Mouse (Mus musculus) CH12.LX (cell line): ENCODE measurements around the gene Gm43552. TPM values are rescaled to one million over a fixed set of nuclear protein-coding genes. Genes with fewer than 3 reads are reported as not detected.
"Not testable (repeated sequence)": the region's sequence is repeated elsewhere in the genome, so short reads cannot be mapped to it uniquely, and the experiment has no call there.

Source experiments
- DNase-seq: peaks from one replicate; pipeline ENCODE4 v3.0.0-alpha.2; 2013; ENCODE audit errors: extremely low read depth
- H3K27ac ChIP-seq: 2 replicates; pipeline ENCODE4 v1.5.1; 2012; ENCODE audit warnings: low read depth, mild to moderate bottlenecking, control low read depth, moderate library complexity; ENCODE audit not compliant: insufficient read depth
- H3K27me3 ChIP-seq: replicated peaks from 2 replicates; pipeline ENCODE3; 2012; ENCODE audit warnings: inconsistent platforms
- H3K36me3 ChIP-seq, 2 experiments: replicated peaks in 1 of 2; 2 replicates each; pipeline versions ENCODE3 to v1.6.1; 2012; ENCODE audit warnings: inconsistent platforms in 1 of 2, low read length in 1 of 2, mild to moderate bottlenecking in 1 of 2, mixed read lengths in 1 of 2, moderate library complexity in 1 of 2; ENCODE audit not compliant: control insufficient read depth in 1 of 2, insufficient read depth in 1 of 2
- H3K4me1 ChIP-seq, 2 experiments: 2 replicates each; pipeline ENCODE4 v1.6.1; 2012; ENCODE audit warnings: inconsistent platforms in 1 of 2, moderate library complexity in 1 of 2; ENCODE audit not compliant: insufficient read depth in 2 of 2, control insufficient read depth in 1 of 2
- H3K4me2 ChIP-seq: 2 replicates; pipeline ENCODE4 v1.6.1; 2012; ENCODE audit warnings: low read depth, mild to moderate bottlenecking, control low read depth; ENCODE audit not compliant: poor library complexity, insufficient read depth, severe bottlenecking
- H3K4me3 ChIP-seq, 3 experiments: fragments of 150-350 bp in 1 of 3; sonication (generic) in 1 of 3; replicated peaks in 1 of 3; 2 replicates each; pipeline versions ENCODE3 to v1.5.1; 2011 to 2012; ENCODE audit warnings: low read depth in 2 of 3, low read length in 2 of 3, mild to moderate bottlenecking in 2 of 3, moderate library complexity in 2 of 3, control low read depth in 1 of 3, improper control_type of control experiment in 1 of 3, inconsistent platforms in 1 of 3, mixed read lengths in 1 of 3; ENCODE audit not compliant: poor library complexity in 1 of 3
- H3K79me2 ChIP-seq: replicated peaks from 2 replicates; pipeline ENCODE4 v1.6.1; 2012; ENCODE audit warnings: mild to moderate bottlenecking, moderate library complexity; ENCODE audit not compliant: control insufficient read depth, poor library complexity, insufficient read depth, severe bottlenecking; ENCODE audit errors: extremely low read depth
- H3K9ac ChIP-seq: 2 replicates; pipeline ENCODE4 v1.6.1; 2012; ENCODE audit warnings: low read depth, mild to moderate bottlenecking, control low read depth, moderate library complexity; ENCODE audit not compliant: insufficient read depth
- H3K9me3 ChIP-seq: replicated peaks from 2 replicates; pipeline ENCODE3; 2012; ENCODE audit warnings: low read length, inconsistent platforms, mixed read lengths
- BHLHE40 ChIP-seq: IDR thresholded peaks from 2 replicates; pipeline ENCODE4 v1.6.1; 2011; ENCODE audit warnings: mild to moderate bottlenecking, low read depth, low read length, improper control_type of control experiment
- CHD1 ChIP-seq: IDR thresholded peaks from 2 replicates; pipeline ENCODE4 v1.6.1; 2012; ENCODE audit warnings: low read depth, low read length, improper control_type of control experiment, inconsistent platforms
- CHD2 ChIP-seq: IDR thresholded peaks from 2 replicates; pipeline ENCODE4 v1.6.1; 2011; ENCODE audit warnings: low read length, improper control_type of control experiment
- CTCF ChIP-seq, 2 experiments: IDR thresholded peaks in 1 of 2; conservative IDR thresholded peaks in 1 of 2; 2 replicates each; pipeline ENCODE4 v1.5.1; 2011 to 2012; ENCODE audit warnings: low read depth in 2 of 2, low read length in 2 of 2, improper control_type of control experiment in 1 of 2, inconsistent platforms in 1 of 2, mild to moderate bottlenecking in 1 of 2, moderate library complexity in 1 of 2
- ELF1 ChIP-seq: IDR thresholded peaks from 2 replicates; pipeline ENCODE4 v1.6.1; 2014; ENCODE audit warnings: low read depth, mild to moderate bottlenecking, inconsistent platforms, low read length, improper control_type of control experiment
- ETS1 ChIP-seq: conservative IDR thresholded peaks from 2 replicates; pipeline ENCODE4 v1.6.1; 2012; ENCODE audit warnings: low read depth, mild to moderate bottlenecking, inconsistent platforms, low read length, improper control_type of control experiment, moderate library complexity
- HCFC1 ChIP-seq: IDR thresholded peaks from 2 replicates; pipeline ENCODE4 v1.6.1; 2012; ENCODE audit warnings: low read depth, mild to moderate bottlenecking, inconsistent platforms, low read length, improper control_type of control experiment
- JUND ChIP-seq: conservative IDR thresholded peaks from 2 replicates; pipeline ENCODE4 v1.6.1; 2011; ENCODE audit warnings: low read depth, low read length, improper control_type of control experiment
- MYC ChIP-seq: IDR thresholded peaks from 2 replicates; pipeline ENCODE4 v1.6.1; 2011; ENCODE audit warnings: low read depth, mild to moderate bottlenecking, improper control_type of control experiment, low read length
- NRF1 ChIP-seq: IDR thresholded peaks from 2 replicates; pipeline ENCODE4 v1.6.1; 2014; ENCODE audit warnings: low read depth, mild to moderate bottlenecking, inconsistent platforms, low read length, improper control_type of control experiment, moderate library complexity
- POLR2A ChIP-seq: IDR thresholded peaks from 2 replicates; pipeline ENCODE4 v1.6.1; 2011; ENCODE audit warnings: low read depth, mild to moderate bottlenecking, improper control_type of control experiment, low read length
- RAD21 ChIP-seq: IDR thresholded peaks from 2 replicates; pipeline ENCODE4 v1.6.1; 2011; ENCODE audit warnings: low read depth, mild to moderate bottlenecking, low read length, improper control_type of control experiment, moderate library complexity
- SMC3 ChIP-seq: IDR thresholded peaks from 2 replicates; pipeline ENCODE4 v1.6.1; 2011; ENCODE audit warnings: low read depth, low read length, improper control_type of control experiment
- TBP ChIP-seq: conservative IDR thresholded peaks from 2 replicates; pipeline ENCODE4 v1.6.1; 2011; ENCODE audit warnings: low read depth, low read length, improper control_type of control experiment
- UBTF ChIP-seq: IDR thresholded peaks from 2 replicates; pipeline ENCODE4 v1.6.1; 2012; ENCODE audit warnings: low read depth, mild to moderate bottlenecking, inconsistent platforms, low read length, improper control_type of control experiment, moderate library complexity
- ZC3H11A ChIP-seq: IDR thresholded peaks from 2 replicates; pipeline ENCODE4 v1.6.1; 2012; ENCODE audit warnings: low read depth, mild to moderate bottlenecking, inconsistent platforms, low read length, improper control_type of control experiment
- dilution Hi-C: fragments of 300-500 bp; cut with MboI; formaldehyde crosslinking; loops from 2 replicates; pipeline ENCODE4 v1.14.3; 2020; ENCODE audit warnings: low sequenced_read_pairs; ENCODE audit not compliant: extremely low pct_unique_long_range_greater_than_20kb, extremely low pct_ligation_motif_present
- in situ Hi-C: fragments of 300-500 bp; cut with MboI; formaldehyde crosslinking; loops from 3 replicates; pipeline ENCODE4 v1.14.3; 2019; ENCODE audit warnings: low sequenced_read_pairs, low pct_ligation_motif_present, low pct_unique_long_range_greater_than_20kb, mixed read lengths
- polyA plus RNA-seq: library from polyadenylated mRNA; unstranded; fragments of >175 nt; gene quantifications from 2 replicates; pipeline ENCODE4 v1.2.1, GENCODE M21; 2012; ENCODE audit warnings: low read depth; ENCODE audit not compliant: insufficient read length
- total RNA-seq, 2 experiments: library from RNA; depleted of rRNA; stranded (reverse); fragments of 300-350 nt in 1 of 2; fragments of >200 nt in 1 of 2; gene quantifications; 2 replicates each; pipeline ENCODE4 v1.2.3; 2012 to 2014

Gm43552 gene
- total and polyA plus RNA-seq, 3 experiments, result 2.1 TPM; not detected in 2

GRCm38 (mm10) chr5:65536068-65536465 is 43.4 kb upstream of the Gm43552 start:
- in situ Hi-C loops, H3K36me3 ChIP-seq, H3K9me3 ChIP-seq, dilution Hi-C loops, H3K27me3 ChIP-seq, DNase-seq: not testable (repeated sequence)
- Histone ChIP-seq H3K79me2 (peaks cover 31% of the 10 kb centered on the region), H3K4me2 (peak overlapping the region; percentile 86), H3K9ac (peak overlapping the region; percentile 69), H3K4me1 (peaks cover 2 to 29% of the 10 kb centered on the region in 2 experiments; a peak in 3 of 4 replicates), H3K27ac (peak overlapping the region; percentile 96; the same call in 1 of the 2 replicates), H3K4me3 (peak overlapping the region; percentile 87 to 95 (median 95))
- peak; percentile 89 for TF ChIP-seq TBP

DNA sequence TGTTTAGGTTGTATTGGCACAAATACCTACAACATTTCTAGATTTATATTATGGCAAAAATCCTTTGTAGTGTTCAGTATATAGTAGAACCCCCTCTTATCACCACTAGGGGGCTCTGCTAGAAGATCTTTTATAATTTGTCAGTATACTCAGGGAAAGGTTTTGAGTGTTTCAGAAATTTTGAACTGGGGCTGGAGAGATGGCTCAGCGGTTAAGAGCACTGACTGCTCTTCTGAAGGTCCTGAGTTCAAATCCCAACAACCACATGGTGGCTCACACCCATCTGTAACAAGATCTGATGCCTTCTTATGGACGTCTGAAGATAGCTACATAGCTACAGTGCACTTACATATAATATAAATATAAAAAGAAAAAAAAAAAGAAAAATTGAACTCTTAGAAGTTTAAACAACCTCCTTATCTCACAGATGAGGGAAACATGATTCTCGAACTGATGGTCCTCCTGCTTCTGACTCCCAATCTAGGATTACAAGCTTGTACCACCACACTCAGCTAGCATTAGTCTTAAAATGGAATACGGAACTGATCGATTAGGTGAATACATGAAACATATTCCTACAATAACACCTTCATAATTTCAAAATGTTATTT is 42.9 kb upstream of the Gm43552 start:
- H3K4me3 ChIP-seq, result peak overlapping the region in 1 of 3 experiments; percentile 31
- H3K27ac ChIP-seq, result no peak overlapping the region
- peak; percentile 75 for DNase-seq
- no peaks in the 10 kb centered on the region for H3K27me3 ChIP-seq
- TF ChIP-seq HCFC1 (no peak), UBTF (no peak), TBP (peak; percentile 98), CHD1 (no peak), CTCF (conservative IDR thresholded peaks at IDR 0.05 in 1 of 2, IDR thresholded peaks at IDR 0.05 in 1 of 2; ENCODE audit: low read depth in 2 of 2, low read length in 2 of 2) (peak; percentile 40 to 73; a peak in 3 of 4 replicates), ELF1 (0 out of 2 replicates have a peak, but pooled peaks have one; percentile 22), ETS1 (no peak), POLR2A (no peak), SMC3 (peak; percentile 46), RAD21 (peak; percentile 54), JUND (0 out of 2 replicates have a peak, but pooled peaks have one; percentile 12)
- TF ChIP-seq, all 38 proteins: peak for 6
- Histone ChIP-seq H3K4me1 (peaks cover 2 to 34% of the 10 kb centered on the region in 2 experiments; a peak in 3 of 4 replicates), H3K9me3 (peaks cover 2% of the 10 kb centered on the region), H3K79me2 (peaks cover 28% of the 10 kb centered on the region), H3K9ac (no peak overlapping the region), H3K4me2 (no peak overlapping the region; the same call in 1 of the 2 replicates), H3K36me3 (no peaks in the 10 kb centered on the region)
- in situ Hi-C loops (no loop called here), dilution Hi-C loops (no loop called here)

- no peaks in the 10 kb centered on the region for H3K27me3 ChIP-seq
- H3K79me2 ChIP-seq, result peaks cover 17% of the 10 kb centered on the region
- in situ Hi-C loops, result no loop called here
- dilution Hi-C loops, result no loop called here
- peaks cover 2% of the 10 kb centered on the region for H3K9me3 ChIP-seq
- DNase-seq, result no peak
- H3K4me3 ChIP-seq, result no peak overlapping the region
- H3K9ac ChIP-seq, result no peak overlapping the region
- H3K4me1 ChIP-seq, result peaks cover 0 to 40% of the 10 kb centered on the region in 2 experiments; a peak in 3 of 4 replicates
- H3K27ac ChIP-seq, result no peak overlapping the region
- no peak for TF ChIP-seq MYC
- TF ChIP-seq TBP, result no peak
- TF ChIP-seq NRF1, result no peak
- no peak for TF ChIP-seq ZC3H11A
- TF ChIP-seq SMC3, result no peak
- TF ChIP-seq CHD2, result no peak
- no peak for TF ChIP-seq BHLHE40
- H3K36me3 ChIP-seq, result no peaks in the 10 kb centered on the region
- H3K4me2 ChIP-seq, result no peak overlapping the region
Observed at GRCm38 (mm10) chr5:65534496-65534895, 41.9 kb upstream of the Gm43552 start.
